Mouse (Mus musculus) ZHBTc4 (cell line): ENCODE results near the gene Rps28.
"Not testable (repeated sequence)": the region's sequence is repeated elsewhere in the genome, so short reads cannot be mapped to it uniquely, and the experiment has no call there.

Experiments used
- DNase-seq: peaks from one replicate; pipeline ENCODE4 v3.0.0-alpha.2; 2011; ENCODE audit warnings: low read depth, low spot score

The Rps28 gene

GRCm38 (mm10) chr17:33824084-33824996 is at the start of gene Rps28, which contains the start of gene Ndufa7:
TSS of gene Rps28 (minus strand) at chr17:33824562.
TSS of gene Ndufa7 (plus strand) at chr17:33824572.
- peak; percentile 97 for DNase-seq

GRCm38 (mm10) chr17:33873537-33873936 is 49.2 kb upstream of the Rps28 start, which contains the start of gene Gm7029:
TSS of gene Gm7029 (plus strand) at chr17:33873837.
- DNase-seq, result not testable (repeated sequence)

DNA sequence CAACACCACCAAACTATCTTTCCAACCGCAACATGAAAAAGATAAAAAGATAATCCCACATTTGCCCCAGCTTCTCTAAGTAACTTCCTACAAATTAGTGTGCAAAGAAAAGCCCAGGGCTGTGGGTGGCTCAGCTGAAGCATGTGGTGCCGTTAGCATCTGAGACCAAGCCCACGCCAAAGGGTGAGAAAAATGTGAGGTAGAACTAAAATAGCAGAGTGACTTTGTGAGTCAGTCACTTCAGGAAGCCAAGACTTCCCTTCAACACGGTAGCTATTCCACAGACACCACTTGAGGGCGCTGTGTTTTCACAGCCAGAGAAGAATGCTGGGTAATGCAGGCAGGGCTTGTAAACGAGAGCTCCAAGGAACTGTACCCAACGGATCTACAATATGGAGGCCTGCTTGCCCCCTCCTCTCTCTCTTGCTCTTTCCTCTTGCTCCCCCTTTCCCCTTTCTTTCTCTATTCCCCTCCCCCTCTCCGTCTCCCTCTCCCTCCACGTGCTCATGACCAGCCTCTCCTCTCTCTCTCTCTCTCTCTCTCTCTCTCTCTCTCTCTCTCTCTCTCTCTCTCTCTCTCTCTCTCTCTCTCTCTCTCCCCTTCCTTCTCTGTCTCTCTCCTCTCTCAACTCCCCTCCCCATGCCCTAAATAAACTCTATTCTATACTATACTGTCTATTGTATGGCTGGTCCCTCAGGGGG is 41.1 kb upstream of the Rps28 start:
- peak; percentile 92 for DNase-seq

- DNase-seq, result peak; percentile 69
These were observed 33.5 kb upstream of the Rps28 start for GRCm38 (mm10) chr17:33857816-33858215.

DNA sequence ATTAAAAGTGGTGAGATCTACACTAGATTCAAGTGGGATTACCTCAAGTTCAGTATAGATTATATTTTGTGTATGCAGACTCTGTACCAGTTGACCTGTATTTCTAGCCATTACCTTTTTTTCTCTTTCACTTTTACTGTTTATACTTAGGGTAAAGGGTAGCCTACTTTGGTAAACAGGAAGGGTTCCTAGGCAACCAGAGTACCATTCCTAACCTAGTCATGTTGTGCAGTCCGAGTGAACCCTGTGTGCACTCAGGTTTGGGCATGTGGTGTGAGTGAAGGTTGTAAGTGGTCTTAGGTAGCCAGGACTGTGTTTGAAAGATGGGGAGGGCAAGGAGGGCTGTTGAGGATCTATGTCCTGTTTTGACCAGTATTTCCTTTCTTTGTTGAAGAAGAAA is 27.0 kb upstream of the Rps28 start:
- no peak for DNase-seq

GRCm38 (mm10) chr17:33848139-33848538 is 23.8 kb upstream of the Rps28 start:
- DNase-seq, result no peak

DNA sequence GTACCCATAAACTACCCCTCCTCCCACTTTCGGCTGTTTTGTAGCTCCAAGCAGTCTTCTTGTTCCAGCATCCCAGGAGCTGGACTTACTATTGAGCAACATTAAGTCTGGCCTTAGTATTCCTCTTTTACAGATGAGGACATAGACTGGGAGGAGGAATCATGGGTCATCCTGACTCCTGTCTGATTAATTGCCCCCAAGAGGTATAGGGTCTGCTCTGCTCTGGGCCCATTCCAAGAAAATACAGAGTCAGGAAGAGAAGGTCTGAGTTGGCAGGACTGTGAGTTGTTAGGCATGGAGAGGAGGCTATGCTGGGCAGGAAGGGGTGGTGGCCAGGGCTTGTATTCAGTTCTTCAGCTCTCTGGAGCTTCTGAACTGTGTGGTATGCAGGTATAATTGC is 19.8 kb upstream of the Rps28 start:
- no peak for DNase-seq

DNA sequence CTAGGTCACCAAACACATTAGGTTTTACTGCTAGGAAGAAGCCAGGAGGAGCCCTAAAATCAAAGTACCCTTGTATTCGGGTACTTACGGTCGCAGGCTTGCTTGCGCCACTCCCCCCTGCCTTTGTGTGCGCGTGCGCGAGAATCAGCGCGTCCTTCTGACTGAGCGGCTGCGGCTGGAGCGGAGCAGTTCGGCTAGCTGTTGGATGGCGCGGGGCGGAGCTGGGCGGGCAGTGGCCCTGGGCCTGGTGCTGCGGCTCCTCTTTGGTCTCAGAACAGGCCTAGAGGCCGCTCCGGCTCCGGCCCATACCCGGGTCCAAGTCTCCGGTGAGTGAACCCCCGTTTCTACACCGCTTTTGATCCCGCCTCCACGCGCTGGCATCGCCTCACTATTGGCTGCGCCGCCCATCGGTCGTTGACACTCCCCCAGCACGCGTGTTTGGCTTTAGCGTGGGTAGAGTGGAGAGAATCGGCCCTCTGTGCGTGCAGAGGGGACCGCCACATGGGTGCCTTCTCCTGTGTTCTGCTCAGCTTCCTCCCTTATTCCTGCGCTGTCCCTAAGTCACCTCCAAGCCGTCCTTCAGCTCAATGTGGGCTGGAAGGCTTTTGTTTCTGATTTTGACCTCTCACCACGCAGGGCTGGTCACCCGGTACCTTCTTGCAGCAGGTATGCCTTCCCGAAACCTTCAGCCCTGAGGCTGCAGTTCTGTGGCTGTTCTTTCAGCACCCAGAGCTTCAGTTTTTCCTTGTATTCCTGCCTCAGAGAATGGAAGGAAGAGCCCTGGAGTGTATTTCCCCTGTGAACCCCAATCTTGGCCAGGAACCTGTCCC is 18.8 kb upstream of the Rps28 start, which contains the start of gene Cd320:
Cd320 (plus strand) TSS at position 126 of the 830 bp plus-strand sequence.
- peak; percentile 96 for DNase-seq

- DNase-seq, result no peak
These were observed 5.2 kb upstream of the Rps28 start for GRCm38 (mm10) chr17:33829561-33829960.

GRCm38 (mm10) chr17:33828892-33829291 is 4.5 kb upstream of the Rps28 start:
- no peak for DNase-seq

GRCm38 (mm10) chr17:33826850-33827249 is 2.5 kb upstream of the Rps28 start:
- DNase-seq, result peak; percentile 85

DNA sequence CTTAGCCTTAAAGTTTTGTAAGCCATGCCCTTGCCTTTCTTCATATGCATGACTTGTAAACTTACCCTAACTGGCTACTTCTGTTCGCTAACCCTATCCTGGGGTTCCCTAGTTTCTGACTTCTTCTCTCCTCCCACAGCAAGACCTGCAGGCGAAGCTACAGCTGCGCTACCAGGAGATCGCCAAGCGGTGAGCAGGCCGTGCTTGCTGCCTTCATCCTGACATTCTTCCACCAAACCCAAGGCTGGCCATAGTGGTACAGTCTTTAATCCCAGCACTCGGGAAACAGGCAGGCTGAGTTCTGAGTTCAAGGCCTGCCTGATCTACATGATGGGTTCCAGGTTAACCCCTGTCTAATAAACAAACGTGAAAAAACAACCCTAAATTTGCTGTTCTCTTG is 1.1 kb upstream of the Rps28 start:
- DNase-seq, result no peak

- not testable (repeated sequence) for DNase-seq
These were observed 602 bp upstream of the Rps28 start for GRCm38 (mm10) chr17:33824997-33825330.

- DNase-seq, result peak; percentile 39
These were observed 1.2 kb downstream of the Rps28 start for GRCm38 (mm10) chr17:33823171-33823570.

DNA sequence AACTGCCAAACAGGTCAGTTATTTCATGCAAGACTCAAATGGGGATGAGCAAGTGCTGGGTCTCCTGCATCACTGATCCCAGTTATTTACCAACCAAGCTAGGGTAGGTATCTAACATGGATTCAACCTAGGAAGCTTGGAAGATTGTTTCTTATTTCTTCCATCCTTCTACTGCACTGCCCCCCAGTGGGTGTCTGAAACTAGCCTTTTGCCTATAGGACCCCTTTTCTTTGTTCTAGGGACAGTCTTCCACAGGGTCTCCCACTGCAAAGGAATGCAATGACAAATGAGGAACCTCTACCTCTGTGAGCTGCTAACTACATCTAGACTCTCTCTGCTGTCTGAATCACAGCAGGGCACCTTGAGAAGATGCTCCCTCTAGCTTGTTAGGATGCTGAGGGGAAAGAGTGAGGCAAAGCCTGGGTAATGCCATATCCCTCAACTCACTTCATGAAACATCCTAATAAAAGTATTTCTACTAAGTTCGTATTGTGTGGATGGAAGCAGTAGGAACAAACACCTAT is 1.9 kb downstream of the Rps28 start:
- peak; percentile 48 for DNase-seq

- no peak for DNase-seq
These were observed 6.3 kb downstream of the Rps28 start for GRCm38 (mm10) chr17:33817969-33818643.

- DNase-seq, result peak; percentile 100
These were observed 7.0 kb downstream of the Rps28 start for GRCm38 (mm10) chr17:33817184-33817968.

GRCm38 (mm10) chr17:33816612-33817011 is 7.8 kb downstream of the Rps28 start:
- DNase-seq, result no peak

DNA sequence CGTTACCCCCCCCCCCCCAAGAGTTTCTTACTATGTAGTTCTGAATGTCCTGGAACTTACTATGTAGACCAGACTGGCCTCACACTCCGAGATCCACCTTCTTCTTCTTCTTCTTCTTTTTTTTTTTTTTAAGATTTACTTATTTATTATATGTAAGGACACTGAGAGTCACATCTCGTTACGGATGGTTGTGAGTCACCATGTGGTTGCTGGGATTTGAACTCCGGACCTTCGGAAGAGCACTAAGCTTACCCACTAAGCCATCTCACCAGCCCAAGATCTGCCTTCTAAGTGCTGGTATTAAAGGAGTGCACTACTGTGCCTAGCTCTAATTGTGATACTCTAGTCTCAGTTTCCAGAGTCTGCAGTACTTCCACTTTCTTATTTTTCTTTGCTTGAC is 9.0 kb downstream of the Rps28 start:
- no peak for DNase-seq

- no peak for DNase-seq
These were observed 11.4 kb downstream of the Rps28 start for GRCm38 (mm10) chr17:33812990-33813389.
